10 mouse cellular contexts compared by ENCODE assay signal in genomic region chr1:168426281-168426680, GRCm38 (mm10). TPM values are rescaled to one million over a fixed set of nuclear protein-coding genes. Genes with fewer than 3 reads are reported as not detected.
DNase-seq lines count a peak whose midpoint lies in the region; ATAC-seq lines count a peak whose summit lies in the region.
"Had no signal": no experiment of that assay in that cellular context is flagged by ENCODE, and none has a peak within 500 bp of the region (broad histone marks: within the 10 kb centered on the region; RNA-seq: fewer than 3 reads in every experiment).

No protein-coding gene starts in this region.

- 25% methylated on average over 7 of the region's 7 CpGs for WGBS in kidney, embryonic 16.5 days
- WGBS in embryonic facial prominence, embryonic 15.5 days: 50% methylated on average over 7 of the region's 7 CpGs
- 38% methylated on average over 7 of the region's 7 CpGs for WGBS in hindbrain, embryonic 13.5 days
- WGBS in midbrain, embryonic 14.5 days: 35% methylated on average over 7 of the region's 7 CpGs

- no peak for DNase-seq in kidney, postnatal 14 days
- DNase-seq in midbrain, embryonic 14.5 days: peak; percentile 53
- DNase-seq in MN1 (ENCODE audit: low spot score): no peak
- no peak for DNase-seq in cerebellum, adult 9-10 months
- DNase-seq: adrenal gland, postnatal 36 days; kidney, adult 9 months had no signal

- H3K27ac ChIP-seq in kidney, embryonic 16.5 days (ENCODE audit: low read length): peak overlapping the region; percentile 94
- no peak overlapping the region for H3K27ac ChIP-seq in embryonic facial prominence, embryonic 15.5 days (replicated peaks)
- H3K27ac ChIP-seq in hindbrain, embryonic 13.5 days: peak overlapping the region; percentile 73
- peak overlapping the region; percentile 84 for H3K27ac ChIP-seq in midbrain, embryonic 14.5 days (replicated peaks; ENCODE audit: low read depth, low read length)

- peak overlapping the region; percentile 77 for H3K9ac ChIP-seq in kidney, embryonic 16.5 days (replicated peaks; ENCODE audit: low read length)
- no peak overlapping the region for H3K9ac ChIP-seq in embryonic facial prominence, embryonic 15.5 days
- H3K9ac ChIP-seq in hindbrain, embryonic 13.5 days: peak overlapping the region; percentile 77
- H3K9ac ChIP-seq in midbrain, embryonic 14.5 days (replicated peaks; ENCODE audit: low read length): peak overlapping the region; percentile 76

- no peaks in the 10 kb centered on the region for H3K9me3 ChIP-seq in kidney, embryonic 16.5 days (ENCODE audit: low read length)
- H3K9me3 ChIP-seq in embryonic facial prominence, embryonic 15.5 days (replicated peaks): no peaks in the 10 kb centered on the region
- no peaks in the 10 kb centered on the region for H3K9me3 ChIP-seq in hindbrain, embryonic 13.5 days
- H3K9me3 ChIP-seq in midbrain, embryonic 14.5 days (ENCODE audit: control insufficient read depth, low read length): no peaks in the 10 kb centered on the region

- ATAC-seq in kidney, embryonic 16.5 days (ENCODE audit: low FRiP score, low TSS enrichment): no peak
- no peak for ATAC-seq in embryonic facial prominence, embryonic 15.5 days (ENCODE audit: insufficient number of reproducible peaks, low FRiP score, low TSS enrichment, low read depth)
- ATAC-seq in hindbrain, embryonic 13.5 days (ENCODE audit: low FRiP score): no peak
- no peak for ATAC-seq in midbrain, embryonic 14.5 days (ENCODE audit: low FRiP score, low TSS enrichment)
- no peak for ATAC-seq in inflammation-experienced regulatory T-cells, adult 6 months

- peaks cover 60% of the 10 kb centered on the region for H3K4me1 ChIP-seq in kidney, embryonic 16.5 days (ENCODE audit: insufficient read depth, low read length)
- peaks cover 51% of the 10 kb centered on the region for H3K4me1 ChIP-seq in embryonic facial prominence, embryonic 15.5 days
- peaks cover 66% of the 10 kb centered on the region for H3K4me1 ChIP-seq in hindbrain, embryonic 13.5 days (replicated peaks)
- H3K4me1 ChIP-seq in midbrain, embryonic 14.5 days (ENCODE audit: control insufficient read depth, insufficient read depth, low read length): peaks cover 49% of the 10 kb centered on the region

- peak overlapping the region; percentile 99 for H3K4me3 ChIP-seq in kidney, embryonic 16.5 days (ENCODE audit: low read length)
- H3K4me3 ChIP-seq in embryonic facial prominence, embryonic 15.5 days (replicated peaks): peak overlapping the region; percentile 83
- peak overlapping the region; percentile 86 for H3K4me3 ChIP-seq in hindbrain, embryonic 13.5 days
- H3K4me3 ChIP-seq in midbrain, embryonic 14.5 days (replicated peaks; ENCODE audit: low read depth, low read length): peak overlapping the region; percentile 56

- H3K4me2 ChIP-seq in kidney, embryonic 16.5 days (replicated peaks; ENCODE audit: low read depth, low read length): peak overlapping the region; percentile 66
- peak overlapping the region; percentile 56 for H3K4me2 ChIP-seq in embryonic facial prominence, embryonic 15.5 days (replicated peaks)
- peak overlapping the region; percentile 69 for H3K4me2 ChIP-seq in hindbrain, embryonic 13.5 days
- peak overlapping the region; percentile 66 for H3K4me2 ChIP-seq in midbrain, embryonic 14.5 days (ENCODE audit: low read length)

- no peaks in the 10 kb centered on the region for H3K27me3 ChIP-seq in kidney, embryonic 16.5 days (ENCODE audit: insufficient read depth, low read length)
- no peaks in the 10 kb centered on the region for H3K27me3 ChIP-seq in embryonic facial prominence, embryonic 15.5 days
- H3K27me3 ChIP-seq in hindbrain, embryonic 13.5 days: no peaks in the 10 kb centered on the region
- no peaks in the 10 kb centered on the region for H3K27me3 ChIP-seq in midbrain, embryonic 14.5 days (ENCODE audit: control insufficient read depth, insufficient read depth, low read length)

- peaks cover 6% of the 10 kb centered on the region; the same call in 1 of the 2 replicates for H3K36me3 ChIP-seq in kidney, embryonic 16.5 days (ENCODE audit: insufficient read depth, low read length)
- no peaks in the 10 kb centered on the region for H3K36me3 ChIP-seq in embryonic facial prominence, embryonic 15.5 days
- peaks cover 10% of the 10 kb centered on the region for H3K36me3 ChIP-seq in hindbrain, embryonic 13.5 days
- no peaks in the 10 kb centered on the region for H3K36me3 ChIP-seq in midbrain, embryonic 14.5 days (ENCODE audit: control insufficient read depth, insufficient read depth, low read length)

RNA-seq across cellular contexts. Expression of gene Pbx1, which starts 5.8 kb away (rescaled TPM):
- 67.3 and 75.5 TPM in 2 replicates for polyA plus RNA-seq in kidney, embryonic 16.5 days (2015; fragmentation: Nextera tagmentation; extraction: Ambion mirVana)
- polyA plus RNA-seq in embryonic facial prominence, embryonic 15.5 days (2015; fragmentation: Nextera tagmentation; extraction: Ambion mirVana): 29.5 and 33.3 TPM in 2 replicates
- 53.6 and 54.9 TPM in 2 replicates for polyA plus RNA-seq in hindbrain, embryonic 13.5 days (2015; fragmentation: Nextera tagmentation; extraction: Ambion mirVana)
- 114 and 125 TPM in 2 replicates for polyA plus RNA-seq in midbrain, embryonic 14.5 days (2014; fragmentation: Nextera tagmentation; extraction: Ambion mirVana)
- polyA plus RNA-seq in inflammation-experienced regulatory T-cells, adult 6 months (2017; shearing (Covaris generic)): under 1 TPM in 2 of 3 experiments, not detected in 1; 0.05 to 0.43 TPM

Comparison
In these comparisons a context has a peak if more than half of its experiments do, and no peak if none do; other contexts are left out.
1. RNA of gene Pbx1, which starts 5.8 kb away (polyA plus RNA-seq): 114 to 125 TPM in midbrain, embryonic 14.5 days, 67.3 to 75.5 TPM in kidney, embryonic 16.5 days, 53.6 to 54.9 TPM in hindbrain, embryonic 13.5 days and 29.5 to 33.3 TPM in embryonic facial prominence, embryonic 15.5 days; 0.05 to 0.43 TPM in inflammation-experienced regulatory T-cells, adult 6 months; every median in the first group is over 10 times any median in the second.
2. Peak in every context shown above with its lines, with median percentiles within 50 percentile points of each other: H3K4me2 ChIP-seq and H3K4me3 ChIP-seq.